Mouse (Mus musculus): Measurements from ENCODE around the gene Tnfsf18. TPM values are rescaled to one million over a fixed set of nuclear protein-coding genes. Genes with fewer than 3 reads are reported as not detected.

The Tnfsf18 gene
- total and polyA plus RNA-seq, 3 experiments: not detected

DNA sequence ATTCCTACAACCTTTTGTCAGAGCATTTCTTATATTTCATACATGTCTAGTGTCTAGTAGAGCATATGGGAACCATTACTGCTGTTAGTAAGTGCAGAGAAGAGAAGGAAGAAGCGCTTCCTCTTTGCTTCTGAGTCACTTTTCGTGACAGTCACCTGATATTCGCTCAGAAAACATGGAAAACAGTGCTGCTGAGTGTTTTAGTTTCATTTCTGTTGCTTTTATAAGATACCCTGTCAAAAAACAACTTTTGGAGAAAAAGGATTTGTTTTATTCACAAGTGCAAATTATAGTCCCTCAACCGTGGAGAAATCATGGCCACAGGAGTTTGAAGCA lies 6.3 kb downstream of the Tnfsf18 start:
- Histone ChIP-seq H3K4me1 (ENCODE audit: insufficient read depth, low read depth, low read length) (no peaks in the 10 kb centered on the region), H3K27me3 (ENCODE audit: insufficient read depth, low read length) (no peaks in the 10 kb centered on the region), H3K4me3 (ENCODE audit: low read depth, low read length) (no peak overlapping the region), H3K9me3 (replicated peaks) (no peaks in the 10 kb centered on the region), H3K36me3 (replicated peaks) (no peaks in the 10 kb centered on the region)
- TF ChIP-seq GATA2 (IDR thresholded peaks at IDR 0.05; ENCODE audit: borderline replicate concordance, low read depth, low read length) (no peak), TAL1 (conservative IDR thresholded peaks at IDR 0.05; ENCODE audit: low read depth, low read length) (no peak), GATA1 (IDR thresholded peaks at IDR 0.05; ENCODE audit: borderline replicate concordance, low read length) (no peak), CTCF (IDR thresholded peaks at IDR 0.05; ENCODE audit: low read depth, low read length) (no peak), POLR2AphosphoS5 (IDR thresholded peaks at IDR 0.05; ENCODE audit: insufficient replicate concordance, low read depth, low read length) (no peak)
- DNase-seq (ENCODE audit: low spot score) (no peak), ATAC-seq (ENCODE audit: extremely low read depth, insufficient number of reproducible peaks, low FRiP score, poor library complexity, severe bottlenecking) (no peak)

- Histone ChIP-seq H3K27me3 (ENCODE audit: insufficient read depth, low read length) (no peaks in the 10 kb centered on the region), H3K4me3 (ENCODE audit: low read depth, low read length) (no peak overlapping the region), H3K36me3 (replicated peaks) (no peaks in the 10 kb centered on the region), H3K9me3 (replicated peaks) (no peaks in the 10 kb centered on the region), H3K4me1 (ENCODE audit: insufficient read depth, low read depth, low read length) (no peaks in the 10 kb centered on the region)
- TF ChIP-seq TAL1 (conservative IDR thresholded peaks at IDR 0.05; ENCODE audit: low read depth, low read length) (no peak), GATA2 (IDR thresholded peaks at IDR 0.05; ENCODE audit: borderline replicate concordance, low read depth, low read length) (no peak), GATA1 (IDR thresholded peaks at IDR 0.05; ENCODE audit: borderline replicate concordance, low read length) (no peak)
- no peak for ATAC-seq (ENCODE audit: extremely low read depth, insufficient number of reproducible peaks, low FRiP score, poor library complexity, severe bottlenecking)
- no peak for DNase-seq (ENCODE audit: low spot score)
These were observed 11.9 kb downstream of the Tnfsf18 start for GRCm38 (mm10) chr1:161506317-161506716.

- no peaks in the 10 kb centered on the region for H3K4me1 ChIP-seq (ENCODE audit: insufficient read depth, low read depth, low read length)
- no peaks in the 10 kb centered on the region for H3K27me3 ChIP-seq (ENCODE audit: insufficient read depth, low read length)
- no peak for DNase-seq (ENCODE audit: low spot score)
- no peak for TF ChIP-seq GATA1 (IDR thresholded peaks at IDR 0.05; ENCODE audit: borderline replicate concordance, low read length)
- TF ChIP-seq GATA2 (IDR thresholded peaks at IDR 0.05; ENCODE audit: borderline replicate concordance, low read depth, low read length): no peak
- no peak for TF ChIP-seq CTCF (IDR thresholded peaks at IDR 0.05; ENCODE audit: low read depth, low read length)
- TF ChIP-seq TAL1 (conservative IDR thresholded peaks at IDR 0.05; ENCODE audit: low read depth, low read length): no peak
- no peak for TF ChIP-seq POLR2AphosphoS5 (IDR thresholded peaks at IDR 0.05; ENCODE audit: insufficient replicate concordance, low read depth, low read length)
- H3K36me3 ChIP-seq (replicated peaks): no peaks in the 10 kb centered on the region
- no peak overlapping the region for H3K4me3 ChIP-seq (ENCODE audit: low read depth, low read length)
- no peaks in the 10 kb centered on the region for H3K9me3 ChIP-seq (replicated peaks)
- ATAC-seq (ENCODE audit: extremely low read depth, insufficient number of reproducible peaks, low FRiP score, poor library complexity, severe bottlenecking): no peak
These were observed 13.2 kb downstream of the Tnfsf18 start for GRCm38 (mm10) chr1:161507623-161508047.

- Histone ChIP-seq H3K4me1 (ENCODE audit: insufficient read depth, low read depth, low read length) (no peaks in the 10 kb centered on the region), H3K36me3 (replicated peaks) (no peaks in the 10 kb centered on the region), H3K27me3 (ENCODE audit: insufficient read depth, low read length) (peaks cover 7% of the 10 kb centered on the region; the same call in 1 of the 2 replicates), H3K9me3 (replicated peaks) (no peaks in the 10 kb centered on the region), H3K4me3 (ENCODE audit: low read depth, low read length) (no peak overlapping the region)
- no peak for DNase-seq (ENCODE audit: low spot score)
- ATAC-seq (ENCODE audit: extremely low read depth, insufficient number of reproducible peaks, low FRiP score, poor library complexity, severe bottlenecking): no peak
- no peak for TF ChIP-seq GATA2 (IDR thresholded peaks at IDR 0.05; ENCODE audit: borderline replicate concordance, low read depth, low read length)
- no peak for TF ChIP-seq CTCF (IDR thresholded peaks at IDR 0.05; ENCODE audit: low read depth, low read length)
- TF ChIP-seq TAL1 (conservative IDR thresholded peaks at IDR 0.05; ENCODE audit: low read depth, low read length): no peak
- TF ChIP-seq GATA1 (IDR thresholded peaks at IDR 0.05; ENCODE audit: borderline replicate concordance, low read length): no peak
These were observed 22.9 kb downstream of the Tnfsf18 start for GRCm38 (mm10) chr1:161517355-161517754.

DNA sequence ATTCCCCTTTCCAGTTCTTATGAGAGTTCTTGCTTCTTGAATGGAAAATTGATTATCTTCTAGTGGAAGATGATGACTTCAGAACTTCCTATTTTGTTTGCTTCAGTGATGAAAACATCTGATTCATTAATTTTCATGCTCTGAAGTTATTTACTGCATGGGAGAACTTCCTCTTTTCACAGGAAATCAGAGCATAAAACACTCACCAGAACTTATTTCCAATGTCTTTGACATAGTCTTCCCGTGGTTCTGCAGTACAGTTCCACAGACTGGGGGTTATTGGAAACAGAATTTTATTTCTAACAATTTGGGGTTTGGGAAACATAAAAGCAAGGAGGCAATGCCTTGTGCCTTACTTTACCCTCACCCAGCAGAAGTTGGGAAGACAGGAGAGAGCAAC lies 25.8 kb downstream of the Tnfsf18 start:
- no peaks in the 10 kb centered on the region for H3K4me1 ChIP-seq (ENCODE audit: insufficient read depth, low read depth, low read length)
- H3K9me3 ChIP-seq (replicated peaks): no peaks in the 10 kb centered on the region
- DNase-seq (ENCODE audit: low spot score) (no peak), ATAC-seq (ENCODE audit: extremely low read depth, insufficient number of reproducible peaks, low FRiP score, poor library complexity, severe bottlenecking) (no peak)
- no peaks in the 10 kb centered on the region for H3K36me3 ChIP-seq (replicated peaks)
- no peak for TF ChIP-seq GATA1 (IDR thresholded peaks at IDR 0.05; ENCODE audit: borderline replicate concordance, low read length)
- TF ChIP-seq POLR2AphosphoS5 (IDR thresholded peaks at IDR 0.05; ENCODE audit: insufficient replicate concordance, low read depth, low read length): no peak
- no peak for TF ChIP-seq GATA2 (IDR thresholded peaks at IDR 0.05; ENCODE audit: borderline replicate concordance, low read depth, low read length)
- TF ChIP-seq TAL1 (conservative IDR thresholded peaks at IDR 0.05; ENCODE audit: low read depth, low read length): no peak
- TF ChIP-seq CTCF (IDR thresholded peaks at IDR 0.05; ENCODE audit: low read depth, low read length): no peak
- no peak overlapping the region for H3K4me3 ChIP-seq (ENCODE audit: low read depth, low read length)
- peaks cover 7% of the 10 kb centered on the region; the same call in 1 of the 2 replicates for H3K27me3 ChIP-seq (ENCODE audit: insufficient read depth, low read length)

GRCm38 (mm10) chr1:161528173-161528572 lies 33.7 kb downstream of the Tnfsf18 start:
- Histone ChIP-seq H3K4me3 (ENCODE audit: low read depth, low read length) (no peak overlapping the region), H3K27me3 (ENCODE audit: insufficient read depth, low read length) (no peaks in the 10 kb centered on the region), H3K4me1 (ENCODE audit: insufficient read depth, low read depth, low read length) (no peaks in the 10 kb centered on the region), H3K36me3 (replicated peaks) (no peaks in the 10 kb centered on the region), H3K9me3 (replicated peaks) (no peaks in the 10 kb centered on the region)
- ATAC-seq (ENCODE audit: extremely low read depth, insufficient number of reproducible peaks, low FRiP score, poor library complexity, severe bottlenecking): no peak
- TF ChIP-seq CTCF (IDR thresholded peaks at IDR 0.05; ENCODE audit: low read depth, low read length): no peak
- no peak for TF ChIP-seq POLR2AphosphoS5 (IDR thresholded peaks at IDR 0.05; ENCODE audit: insufficient replicate concordance, low read depth, low read length)
- no peak for TF ChIP-seq GATA2 (IDR thresholded peaks at IDR 0.05; ENCODE audit: borderline replicate concordance, low read depth, low read length)
- TF ChIP-seq GATA1 (IDR thresholded peaks at IDR 0.05; ENCODE audit: borderline replicate concordance, low read length): no peak
- no peak for TF ChIP-seq TAL1 (conservative IDR thresholded peaks at IDR 0.05; ENCODE audit: low read depth, low read length)
- DNase-seq (ENCODE audit: low spot score): no peak
